Mouse (Mus musculus) midbrain, embryonic 13.5 days (tissue): ENCODE measurements at regions not wholly inside any gene's neighbourhood (a gene's known extent, or its start where the extent isn't known, plus 50 kb on each side); places are given as distances from the start of the nearest gene placed in this dataset.
A peak's percentile ranks its signal among the peaks of the same experiment; 100 is the strongest.

Source experiments
- ATAC-seq: fragments of 200-750 bp; cut with Nextera tagmentation; 2 replicates; pipeline ENCODE4 v1.8.0; 2017; ENCODE audit warnings: mild to moderate bottlenecking, moderate TSS enrichment, moderate library complexity
- H3K27ac ChIP-seq: fragments of 300-500 bp; sonication (generic); 2 replicates; pipeline ENCODE4 v1.5.1; 2015; ENCODE audit warnings: inconsistent platforms, mild to moderate bottlenecking, moderate library complexity
- H3K27me3 ChIP-seq: fragments of 300-500 bp; sonication (generic); 2 replicates; pipeline ENCODE4 v1.6.1; 2015; ENCODE audit warnings: mild to moderate bottlenecking, inconsistent platforms
- H3K36me3 ChIP-seq: fragments of 300-500 bp; sonication (generic); 2 replicates; pipeline ENCODE4 v1.6.1; 2015; ENCODE audit warnings: mild to moderate bottlenecking, inconsistent platforms
- H3K4me1 ChIP-seq: fragments of 300-500 bp; sonication (generic); replicated peaks from 2 replicates; pipeline ENCODE4 v1.6.1; 2015; ENCODE audit warnings: inconsistent platforms
- H3K4me2 ChIP-seq: fragments of 300-500 bp; sonication (generic); replicated peaks from 2 replicates; pipeline ENCODE4 v1.6.1; 2015; ENCODE audit warnings: moderate library complexity, mild to moderate bottlenecking, inconsistent platforms
- H3K4me3 ChIP-seq: fragments of 300-500 bp; sonication (generic); replicated peaks from 2 replicates; pipeline ENCODE4 v1.5.1; 2015; ENCODE audit warnings: mild to moderate bottlenecking, inconsistent platforms
- H3K9ac ChIP-seq: fragments of 300-500 bp; sonication (generic); replicated peaks from 2 replicates; pipeline ENCODE4 v1.6.1; 2015; ENCODE audit warnings: mild to moderate bottlenecking, inconsistent platforms
- H3K9me3 ChIP-seq: fragments of 300-500 bp; sonication (generic); 2 replicates; pipeline ENCODE4 v1.6.1; 2016; ENCODE audit warnings: mild to moderate bottlenecking, inconsistent platforms
- WGBS: fragments of 180-500 bp; shearing (Covaris S2); methylation state at CpG from one replicate; pipeline ENCODE4 v1.1.7; 2015; 5-methylcytosine and 5-hydroxymethylcytosine counted together

DNA sequence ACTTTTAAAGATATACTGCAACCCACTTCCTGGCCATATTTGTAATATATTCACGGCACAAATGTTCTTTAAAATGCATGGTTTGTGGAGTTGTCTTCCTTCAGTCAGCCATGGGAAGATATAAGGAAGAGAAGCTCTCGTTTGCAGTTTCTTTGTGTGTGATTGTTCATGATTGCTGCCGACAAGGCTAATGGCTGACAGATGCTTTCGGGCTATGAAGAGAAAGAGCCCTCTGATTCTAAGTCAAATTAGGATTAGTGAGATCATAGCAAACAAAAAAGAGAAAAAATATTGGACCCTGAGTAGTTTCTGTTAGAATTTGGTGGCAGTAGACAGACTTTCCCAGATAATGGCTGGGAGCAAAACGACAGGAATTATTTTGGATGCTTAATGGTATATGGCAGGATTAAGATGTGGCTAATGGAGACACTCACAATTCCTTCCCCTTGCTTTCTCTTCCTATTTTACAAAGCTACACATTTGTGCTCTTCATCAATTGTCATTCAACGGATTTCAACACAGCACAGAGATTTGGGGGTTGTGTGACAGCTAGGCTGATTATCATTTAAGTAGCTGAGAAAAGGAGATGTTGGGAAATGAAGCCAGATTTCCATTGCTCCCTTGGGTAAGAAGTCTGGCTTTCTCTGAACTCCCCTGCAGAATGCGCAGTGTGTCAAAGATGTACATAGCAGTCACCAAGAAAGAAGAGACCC, 273.4 kb upstream of the Hnrnpa3 start:
- no peaks in the 10 kb centered on the region for H3K27me3 ChIP-seq
- H3K4me2 ChIP-seq = no peak overlapping the region
- no peak for ATAC-seq
- H3K9ac ChIP-seq = no peak overlapping the region
- no peaks in the 10 kb centered on the region for H3K9me3 ChIP-seq
- WGBS = 27% methylated on average over 7 of the region's 7 CpGs
- H3K27ac ChIP-seq = peak overlapping the region; percentile 66
- H3K4me3 ChIP-seq = no peak overlapping the region
- H3K4me1 ChIP-seq = peaks cover 20% of the 10 kb centered on the region
- no peaks in the 10 kb centered on the region for H3K36me3 ChIP-seq

DNA sequence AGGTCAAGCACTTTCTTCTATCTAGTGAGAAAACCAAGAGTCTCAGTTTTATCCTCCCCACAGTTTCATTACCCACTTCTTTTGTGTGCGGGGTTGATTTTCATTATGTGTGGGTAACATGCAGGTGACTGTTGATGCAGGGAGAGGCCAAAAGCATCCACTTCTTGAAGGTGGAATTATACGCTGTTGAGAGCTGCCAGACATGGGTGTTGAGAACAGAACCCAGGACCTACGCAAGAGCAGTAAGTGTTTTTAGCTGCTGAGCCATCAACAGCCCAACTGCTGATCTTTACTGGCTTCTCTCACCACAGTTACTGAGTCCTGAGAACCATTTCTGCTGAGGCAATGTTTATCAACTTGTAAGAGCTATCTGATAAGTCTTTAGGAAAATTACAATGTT, 272.4 kb upstream of the Hnrnpa3 start:
- Histone ChIP-seq H3K36me3 (no peaks in the 10 kb centered on the region), H3K4me3 (no peak overlapping the region), H3K4me2 (no peak overlapping the region), H3K27me3 (no peaks in the 10 kb centered on the region), H3K4me1 (peaks cover 20% of the 10 kb centered on the region), H3K27ac (no peak overlapping the region), H3K9me3 (no peaks in the 10 kb centered on the region), H3K9ac (no peak overlapping the region)
- no peak for ATAC-seq
- 93% methylated on average over 3 of the region's 3 CpGs for WGBS

DNA sequence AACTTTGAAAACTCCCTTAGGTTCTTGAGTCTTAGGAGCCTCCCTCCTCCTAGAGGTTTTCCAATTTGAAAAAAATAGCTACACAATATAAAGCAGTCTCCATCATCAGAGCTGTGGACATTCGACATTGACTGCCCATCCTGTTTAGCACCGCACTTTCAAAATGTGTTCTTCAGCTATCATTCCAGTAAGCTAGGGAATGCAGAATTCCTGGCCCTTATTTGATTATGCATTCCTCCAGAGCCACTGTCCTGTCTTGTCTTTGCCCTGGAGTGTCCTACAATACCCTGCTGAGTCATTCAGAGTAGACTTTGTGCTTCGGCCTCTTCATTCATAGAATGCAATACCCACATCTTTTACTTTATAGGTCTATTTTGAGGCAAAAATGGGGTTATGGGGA, 267.0 kb upstream of the Hnrnpa3 start:
- Histone ChIP-seq H3K9me3 (no peaks in the 10 kb centered on the region), H3K9ac (no peak overlapping the region), H3K27me3 (no peaks in the 10 kb centered on the region), H3K4me3 (no peak overlapping the region), H3K4me2 (no peak overlapping the region), H3K36me3 (no peaks in the 10 kb centered on the region), H3K27ac (no peak overlapping the region), H3K4me1 (no peaks in the 10 kb centered on the region)
- ATAC-seq = no peak
- 81% methylated on average over 3 of the region's 3 CpGs for WGBS

DNA sequence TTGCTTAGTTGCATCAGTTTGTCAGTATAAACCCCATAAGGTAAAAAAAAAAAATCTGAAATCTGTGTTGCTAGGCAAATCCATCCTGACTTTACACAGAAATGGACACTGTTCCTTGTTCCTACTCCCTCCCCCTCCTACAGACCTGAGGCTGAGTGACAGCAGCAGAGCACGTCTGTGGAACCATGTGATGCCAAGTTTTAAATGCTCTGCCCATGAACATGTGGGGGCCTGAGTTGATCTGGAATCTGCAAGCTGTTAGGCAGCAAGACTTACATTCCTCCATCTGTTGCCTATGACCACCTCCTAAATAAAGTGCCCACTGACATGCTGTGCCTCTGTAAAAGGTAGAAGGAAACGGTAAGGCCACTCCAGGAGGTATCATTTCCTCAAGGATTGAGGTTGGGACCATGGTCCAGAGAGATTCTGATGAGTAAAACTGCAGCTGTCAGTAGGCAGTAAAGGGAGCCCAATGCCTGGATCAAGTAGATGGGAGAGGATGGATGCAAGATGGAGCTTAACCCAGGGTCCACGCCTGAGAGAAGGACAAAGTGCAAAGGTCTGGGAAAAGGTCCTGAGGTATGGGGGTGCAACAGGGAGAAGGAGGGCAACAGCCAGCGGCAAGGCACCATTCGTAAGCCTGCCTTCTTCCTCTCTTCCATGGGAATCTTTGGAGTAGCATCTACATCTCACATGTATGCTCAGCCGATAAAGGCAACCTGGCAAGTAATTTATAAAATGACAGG, 264.0 kb upstream of the Hnrnpa3 start:
- Histone ChIP-seq H3K9ac (no peak overlapping the region), H3K27ac (no peak overlapping the region), H3K4me2 (no peak overlapping the region), H3K27me3 (no peaks in the 10 kb centered on the region), H3K9me3 (no peaks in the 10 kb centered on the region), H3K4me3 (no peak overlapping the region), H3K4me1 (no peaks in the 10 kb centered on the region), H3K36me3 (no peaks in the 10 kb centered on the region)
- WGBS = 75% methylated on average over 6 of the region's 6 CpGs
- ATAC-seq = no peak

DNA sequence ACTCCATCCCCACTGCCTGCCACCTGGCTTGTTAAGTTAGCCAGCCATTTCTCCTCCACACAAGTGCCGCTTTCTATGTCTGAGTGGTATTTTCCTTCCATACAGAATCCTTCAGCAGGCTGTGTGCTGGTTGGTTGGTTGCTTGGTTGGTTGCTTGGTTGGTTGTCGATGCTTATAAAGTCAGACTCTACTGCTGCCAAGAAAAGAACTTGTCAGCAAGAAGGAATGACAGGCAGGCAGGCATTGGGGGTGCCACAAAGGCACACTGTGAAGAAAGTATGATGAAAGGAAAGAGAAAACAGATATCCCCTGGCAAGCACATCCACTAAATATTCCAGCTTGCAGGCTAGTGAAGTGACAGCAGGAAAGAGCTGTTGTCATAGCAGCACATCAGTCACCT, 263.0 kb upstream of the Hnrnpa3 start:
- Histone ChIP-seq H3K9me3 (no peaks in the 10 kb centered on the region), H3K36me3 (no peaks in the 10 kb centered on the region), H3K9ac (no peak overlapping the region), H3K4me2 (no peak overlapping the region), H3K4me3 (no peak overlapping the region), H3K4me1 (no peaks in the 10 kb centered on the region), H3K27ac (no peak overlapping the region), H3K27me3 (no peaks in the 10 kb centered on the region)
- no peak for ATAC-seq
- 72% methylated on average over 2 of the region's 2 CpGs for WGBS

DNA sequence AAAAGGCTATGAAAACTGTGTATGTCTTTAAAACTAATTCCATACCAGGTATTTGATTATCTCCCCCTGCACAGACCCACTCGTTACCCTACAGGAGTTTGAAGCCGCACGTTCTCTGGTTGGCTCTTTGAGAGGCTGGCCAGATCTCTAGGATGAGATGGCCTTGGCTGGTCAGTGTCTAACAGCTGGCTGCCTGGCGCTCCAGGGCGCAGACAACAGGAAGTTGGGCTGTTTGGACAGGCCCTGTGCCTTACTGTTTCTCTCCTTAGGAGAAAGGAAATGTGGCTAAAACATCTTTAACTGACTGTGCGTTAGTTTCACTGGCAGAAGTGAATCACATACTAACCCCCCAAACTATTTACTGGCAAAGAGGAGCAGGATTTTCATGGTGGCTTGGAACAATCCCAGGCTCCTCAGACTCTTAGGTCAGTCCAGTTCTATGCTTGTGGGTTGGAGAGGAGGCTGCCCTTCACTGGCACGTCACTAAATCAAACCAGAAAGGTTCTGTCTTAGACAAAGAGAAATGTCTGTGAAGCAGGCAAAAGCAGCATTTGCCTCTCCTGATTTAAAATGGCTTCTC, 258.7 kb upstream of the Hnrnpa3 start:
- Histone ChIP-seq H3K36me3 (no peaks in the 10 kb centered on the region), H3K27me3 (no peaks in the 10 kb centered on the region), H3K9ac (no peak overlapping the region), H3K4me1 (peaks cover 9% of the 10 kb centered on the region), H3K27ac (no peak overlapping the region), H3K9me3 (no peaks in the 10 kb centered on the region), H3K4me3 (no peak overlapping the region), H3K4me2 (no peak overlapping the region)
- 89% methylated on average over 7 of the region's 7 CpGs for WGBS
- ATAC-seq = no peak

DNA sequence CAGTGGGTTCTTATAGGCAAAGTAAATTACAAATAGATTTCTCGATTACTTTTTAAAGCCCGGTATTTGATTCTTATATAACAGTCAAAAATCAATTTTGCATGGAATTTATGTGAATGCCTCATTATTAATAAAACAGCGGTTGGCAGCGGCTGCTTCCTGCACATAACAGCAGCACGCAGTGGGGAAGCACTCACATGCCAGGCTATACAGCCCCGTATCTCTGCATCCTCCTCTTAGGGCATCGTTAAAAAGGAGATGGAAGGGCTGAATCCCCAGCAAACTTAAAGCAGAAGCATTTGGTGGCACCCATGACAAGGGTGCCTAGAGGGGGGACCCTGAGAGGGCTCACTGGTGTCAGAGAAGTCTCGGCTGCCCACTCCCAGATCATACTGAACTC, 255.3 kb upstream of the Hnrnpa3 start:
- no peaks in the 10 kb centered on the region for H3K9me3 ChIP-seq
- no peaks in the 10 kb centered on the region for H3K27me3 ChIP-seq
- H3K4me3 ChIP-seq = no peak overlapping the region
- H3K4me2 ChIP-seq = no peak overlapping the region
- H3K9ac ChIP-seq = no peak overlapping the region
- 76% methylated on average over 8 of the region's 8 CpGs for WGBS
- H3K27ac ChIP-seq = peak overlapping the region; percentile 32; the same call in 1 of the 2 replicates
- H3K4me1 ChIP-seq = peaks cover 30% of the 10 kb centered on the region
- no peaks in the 10 kb centered on the region for H3K36me3 ChIP-seq
- ATAC-seq = peak; percentile 57; the same call in 1 of the 2 replicates

DNA sequence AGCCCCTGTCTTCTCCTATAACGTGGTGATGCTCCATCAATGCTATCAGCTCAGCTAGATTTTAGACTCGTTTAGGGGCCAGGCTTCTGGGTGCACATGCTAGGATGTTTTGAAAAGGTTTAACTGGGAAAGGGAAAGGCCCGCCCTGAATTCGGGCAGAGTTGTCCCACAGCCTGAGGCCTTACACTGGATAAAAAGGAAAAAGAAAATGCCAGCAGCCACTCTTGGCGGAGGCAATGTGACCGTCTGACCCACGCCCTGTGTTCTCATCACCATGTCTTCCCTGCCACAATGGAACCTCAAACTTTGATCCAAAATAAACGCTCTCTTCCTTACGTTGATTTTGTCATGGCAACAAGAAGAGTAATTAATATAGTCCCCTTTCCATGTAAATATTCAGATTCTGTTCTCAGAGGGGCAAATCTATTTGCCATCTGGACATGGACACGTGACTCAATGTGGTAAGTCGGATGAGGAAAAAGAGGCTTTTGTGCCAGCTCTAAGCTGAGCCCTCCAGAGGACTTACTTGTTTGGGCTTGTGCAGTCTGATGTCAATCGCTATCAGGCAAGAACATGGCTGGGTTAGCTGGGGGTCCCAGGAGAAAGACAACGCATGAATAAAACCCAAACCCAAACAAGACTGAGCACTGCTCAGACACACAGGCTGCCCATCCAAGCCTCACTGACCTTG, 253.4 kb upstream of the Hnrnpa3 start:
- Histone ChIP-seq H3K4me2 (no peak overlapping the region), H3K9ac (no peak overlapping the region), H3K27ac (no peak overlapping the region), H3K4me1 (peaks cover 30% of the 10 kb centered on the region), H3K27me3 (no peaks in the 10 kb centered on the region), H3K36me3 (no peaks in the 10 kb centered on the region), H3K9me3 (no peaks in the 10 kb centered on the region), H3K4me3 (no peak overlapping the region)
- ATAC-seq = peak; percentile 50; the same call in 1 of the 2 replicates
- WGBS = 60% methylated on average over 13 of the region's 13 CpGs

DNA sequence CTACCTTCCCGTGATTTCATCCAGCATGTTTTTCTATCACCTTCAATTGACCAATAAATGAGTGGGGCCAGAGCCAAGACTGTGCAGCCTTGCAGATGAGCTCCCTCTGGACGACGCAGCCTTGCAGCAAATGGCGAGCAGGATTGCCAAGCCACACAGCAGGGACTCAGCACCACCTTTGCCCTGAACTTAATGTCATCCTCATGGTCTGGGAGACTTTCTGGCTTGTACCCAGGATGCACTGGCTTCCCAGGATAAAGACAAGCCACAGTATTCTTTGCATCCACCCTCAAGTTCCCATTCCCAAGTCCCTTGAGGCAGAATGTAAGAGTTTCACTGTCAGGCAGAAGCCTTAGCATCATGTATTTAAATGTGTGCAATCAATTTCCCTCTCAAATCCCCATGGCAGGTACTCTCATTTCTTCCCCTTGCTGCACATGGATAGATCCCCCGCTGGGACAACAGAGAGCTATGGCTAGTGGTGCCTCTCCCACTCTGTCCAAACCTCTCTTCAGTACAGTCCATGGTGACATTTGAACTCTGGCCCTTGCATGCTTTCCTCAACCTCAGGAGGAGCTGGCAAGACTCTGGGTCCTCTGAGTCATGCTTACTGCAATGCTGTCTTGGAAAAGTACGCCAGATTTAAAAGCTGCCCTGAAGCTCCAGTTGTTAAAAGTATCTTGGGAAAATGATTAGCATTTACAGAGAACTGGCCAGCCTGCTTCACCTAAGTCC, 252.2 kb upstream of the Hnrnpa3 start:
- Histone ChIP-seq H3K9me3 (no peaks in the 10 kb centered on the region), H3K9ac (no peak overlapping the region), H3K27ac (no peak overlapping the region), H3K4me1 (peaks cover 30% of the 10 kb centered on the region), H3K4me3 (no peak overlapping the region), H3K27me3 (no peaks in the 10 kb centered on the region), H3K4me2 (no peak overlapping the region), H3K36me3 (no peaks in the 10 kb centered on the region)
- no peak for ATAC-seq
- WGBS = 66% methylated on average over 6 of the region's 6 CpGs

DNA sequence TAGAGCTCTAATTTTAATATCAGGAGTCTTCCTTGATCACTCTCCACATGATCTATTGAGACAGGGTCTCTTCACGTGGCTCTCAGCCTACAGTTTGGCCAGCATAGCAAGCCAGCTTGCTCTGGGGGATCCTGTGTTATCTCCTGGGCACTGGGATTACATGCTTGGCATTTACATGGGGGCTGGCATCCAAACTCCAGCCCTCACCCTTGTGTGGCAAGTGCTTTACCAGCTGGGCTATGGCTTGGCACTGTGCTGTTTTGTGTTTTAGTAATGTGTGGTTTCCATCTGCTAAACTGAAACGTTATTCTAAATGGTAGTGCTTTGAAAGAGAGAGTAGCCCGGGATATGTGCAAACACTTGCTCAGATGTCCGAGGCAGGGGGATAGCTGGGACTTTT, 251.5 kb upstream of the Hnrnpa3 start:
- Histone ChIP-seq H3K27me3 (no peaks in the 10 kb centered on the region), H3K27ac (no peak overlapping the region), H3K4me2 (no peak overlapping the region), H3K9ac (no peak overlapping the region), H3K4me1 (peaks cover 30% of the 10 kb centered on the region), H3K36me3 (no peaks in the 10 kb centered on the region), H3K4me3 (no peak overlapping the region), H3K9me3 (no peaks in the 10 kb centered on the region)
- 79% methylated on average over 4 of the region's 4 CpGs for WGBS
- ATAC-seq = no peak

DNA sequence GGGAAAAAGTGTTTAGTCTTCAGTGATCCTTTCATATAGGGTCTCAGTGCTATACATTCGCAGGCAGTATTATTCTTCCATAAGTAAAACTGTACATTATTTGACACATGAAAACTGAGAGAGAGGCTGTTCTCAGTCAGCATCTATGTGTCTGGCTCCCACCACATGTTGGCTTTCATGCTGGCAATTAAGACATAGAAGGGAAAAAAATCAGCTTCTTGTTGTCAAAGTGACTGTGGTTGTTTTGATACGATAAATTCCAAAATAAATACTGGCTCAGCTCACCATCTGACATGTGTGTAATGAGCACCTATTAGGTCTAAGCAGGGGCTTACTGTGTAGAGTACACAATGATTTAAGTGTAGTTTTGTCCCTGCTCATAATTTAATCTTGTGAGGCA, 251.0 kb upstream of the Hnrnpa3 start:
- Histone ChIP-seq H3K4me2 (no peak overlapping the region), H3K9ac (no peak overlapping the region), H3K36me3 (no peaks in the 10 kb centered on the region), H3K27me3 (no peaks in the 10 kb centered on the region), H3K4me3 (no peak overlapping the region), H3K27ac (no peak overlapping the region), H3K9me3 (no peaks in the 10 kb centered on the region), H3K4me1 (peaks cover 28% of the 10 kb centered on the region)
- no peak for ATAC-seq
- WGBS = 96% methylated on average over 2 of the region's 2 CpGs
